Mouse (Mus musculus): ENCODE measurements around the gene Naa40. TPM values are rescaled to one million over a fixed set of nuclear protein-coding genes. Genes with fewer than 3 reads are reported as not detected.

Gene Naa40
- polyA plus RNA-seq, 1 experiment from 2014 or later = 90.4 TPM

DNA sequence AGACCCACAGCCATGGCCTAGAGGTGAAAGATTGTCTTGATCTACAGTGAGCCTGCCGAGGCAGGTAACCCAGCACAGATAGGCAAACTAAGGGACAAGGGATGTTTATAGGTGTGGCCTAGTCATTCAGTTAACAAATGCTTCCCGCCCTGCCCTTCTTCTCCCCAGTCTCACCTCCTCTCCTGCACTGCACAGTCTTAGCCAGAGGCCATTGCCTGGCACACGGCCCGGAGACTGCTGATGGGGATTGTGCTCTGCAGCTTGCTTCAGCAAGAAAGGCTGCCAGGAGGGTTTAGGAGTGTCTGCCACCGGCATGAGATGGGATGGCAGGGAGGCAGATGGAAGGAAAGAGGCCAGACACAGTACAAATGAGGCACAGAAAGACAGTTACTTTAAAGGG is 16.9 kb upstream of the Naa40 start:
- ATAC-seq (ENCODE audit: insufficient read depth, low FRiP score, low TSS enrichment) (no peak), DNase-seq (ENCODE audit: low spot score) (no peak)
- Histone ChIP-seq H3K4me2 (ENCODE audit: low read depth) (no peak overlapping the region), H3K9me3 (ENCODE audit: control insufficient read depth, low read length) (0 out of 2 replicates have a peak, but pooled peaks cover 2% of the 10 kb centered on the region), H3K27me3 (ENCODE audit: control insufficient read depth, insufficient read depth, low read length) (no peaks in the 10 kb centered on the region), H3K27ac (ENCODE audit: low read depth, low read length) (no peak overlapping the region), H3K9ac (ENCODE audit: low read length) (no peak overlapping the region), H3K36me3 (ENCODE audit: control insufficient read depth, insufficient read depth, low read length) (no peaks in the 10 kb centered on the region), H3K4me1 (ENCODE audit: control insufficient read depth, insufficient read depth, low read length) (no peaks in the 10 kb centered on the region), H3K4me3 (ENCODE audit: low read depth, low read length) (no peak overlapping the region)
- 84% methylated on average over 5 of the region's 5 CpGs for WGBS

DNA sequence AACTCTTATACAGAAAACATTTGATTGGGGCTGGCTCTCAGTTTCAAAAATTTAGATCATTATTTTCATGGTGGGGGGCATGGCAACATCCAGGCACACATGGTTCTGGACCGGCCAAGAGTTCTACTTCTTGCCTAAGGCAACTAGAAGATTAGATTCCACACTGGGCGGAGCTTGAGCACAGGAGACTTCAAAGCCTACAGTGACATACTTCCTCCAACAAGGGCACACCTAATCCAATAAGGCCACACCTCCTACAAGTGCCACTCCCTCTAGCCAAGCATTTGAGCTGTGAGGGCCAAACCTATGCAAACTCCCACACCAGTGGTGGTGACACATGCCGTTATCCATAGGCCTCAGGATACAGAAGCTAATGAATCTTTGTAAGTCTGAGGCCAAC is 5.0 kb upstream of the Naa40 start:
- WGBS = 87% methylated on average over 3 of the region's 3 CpGs
- no peak overlapping the region for H3K4me3 ChIP-seq (ENCODE audit: low read depth, low read length)
- H3K9ac ChIP-seq (ENCODE audit: low read length) = no peak overlapping the region
- DNase-seq (ENCODE audit: low spot score) = no peak
- H3K4me1 ChIP-seq (ENCODE audit: control insufficient read depth, insufficient read depth, low read length) = no peaks in the 10 kb centered on the region
- H3K27ac ChIP-seq (ENCODE audit: low read depth, low read length) = no peak overlapping the region
- no peak overlapping the region for H3K4me2 ChIP-seq (ENCODE audit: low read depth)
- H3K27me3 ChIP-seq (ENCODE audit: control insufficient read depth, insufficient read depth, low read length) = no peaks in the 10 kb centered on the region
- H3K9me3 ChIP-seq (ENCODE audit: control insufficient read depth, low read length) = no peaks in the 10 kb centered on the region
- no peak for ATAC-seq (ENCODE audit: insufficient read depth, low FRiP score, low TSS enrichment)
- no peaks in the 10 kb centered on the region for H3K36me3 ChIP-seq (ENCODE audit: control insufficient read depth, insufficient read depth, low read length)

DNA sequence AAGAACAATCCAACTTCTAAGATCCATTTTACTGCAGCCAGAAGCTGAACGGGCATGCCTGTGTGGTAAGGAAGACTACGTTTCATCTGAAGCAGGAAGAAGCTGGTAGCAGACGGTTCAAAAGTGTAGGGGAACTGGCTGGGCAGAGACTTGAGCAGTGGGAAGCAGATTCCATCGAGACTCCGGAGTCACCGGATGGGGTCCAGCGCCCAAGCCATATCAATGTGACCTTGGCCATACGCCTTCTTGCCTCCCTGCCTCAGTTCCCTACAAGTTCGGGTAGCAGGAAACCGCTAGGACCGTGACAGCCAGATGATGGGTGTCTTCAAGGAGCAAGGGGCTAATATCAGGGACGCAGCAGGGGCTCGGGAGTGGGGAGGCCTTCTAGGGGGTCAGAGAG is 692 bp downstream of the Naa40 start:
- DNase-seq (ENCODE audit: low spot score) = no peak
- Histone ChIP-seq H3K36me3 (ENCODE audit: control insufficient read depth, insufficient read depth, low read length) (no peaks in the 10 kb centered on the region), H3K4me1 (ENCODE audit: control insufficient read depth, insufficient read depth, low read length) (peaks cover 10% of the 10 kb centered on the region), H3K4me3 (ENCODE audit: low read depth, low read length) (peak overlapping the region; percentile 74), H3K9ac (ENCODE audit: low read length) (peak overlapping the region; percentile 75), H3K27ac (ENCODE audit: low read depth, low read length) (peak overlapping the region; percentile 79; the same call in 1 of the 2 replicates), H3K9me3 (ENCODE audit: control insufficient read depth, low read length) (no peaks in the 10 kb centered on the region), H3K4me2 (ENCODE audit: low read depth) (peak overlapping the region; percentile 99), H3K27me3 (ENCODE audit: control insufficient read depth, insufficient read depth, low read length) (no peaks in the 10 kb centered on the region)
- no peak for ATAC-seq (ENCODE audit: insufficient read depth, low FRiP score, low TSS enrichment)
- 4% methylated on average over 13 of the region's 13 CpGs for WGBS

DNA sequence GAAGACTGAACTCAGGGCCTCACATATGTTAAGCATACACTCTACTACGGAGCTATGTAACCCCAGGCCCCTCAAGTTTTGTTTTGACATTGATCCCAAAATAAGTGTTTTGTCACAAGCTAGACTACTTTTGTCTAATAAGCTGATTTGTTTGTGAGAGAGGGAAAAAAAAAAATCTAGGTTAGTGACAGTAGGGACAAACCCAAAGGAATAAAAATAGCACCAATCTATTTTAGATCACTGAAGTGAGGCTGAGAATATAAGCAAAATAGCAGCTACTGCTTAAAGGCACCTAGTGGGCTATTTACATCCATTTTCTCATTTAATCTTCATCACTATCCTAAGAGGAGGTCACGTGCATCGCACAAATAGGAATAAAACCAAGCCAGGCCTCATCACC is 1.4 kb downstream of the Naa40 start:
- peak overlapping the region; percentile 74; the same call in 1 of the 2 replicates for H3K4me3 ChIP-seq (ENCODE audit: low read depth, low read length)
- ATAC-seq (ENCODE audit: insufficient read depth, low FRiP score, low TSS enrichment) = no peak
- peak overlapping the region; percentile 99 for H3K4me2 ChIP-seq (ENCODE audit: low read depth)
- no peaks in the 10 kb centered on the region for H3K36me3 ChIP-seq (ENCODE audit: control insufficient read depth, insufficient read depth, low read length)
- H3K9me3 ChIP-seq (ENCODE audit: control insufficient read depth, low read length) = no peaks in the 10 kb centered on the region
- H3K27me3 ChIP-seq (ENCODE audit: control insufficient read depth, insufficient read depth, low read length) = no peaks in the 10 kb centered on the region
- 95% methylated on average over 3 of the region's 3 CpGs for WGBS
- no peak for DNase-seq (ENCODE audit: low spot score)
- H3K4me1 ChIP-seq (ENCODE audit: control insufficient read depth, insufficient read depth, low read length) = peaks cover 10% of the 10 kb centered on the region
- H3K27ac ChIP-seq (ENCODE audit: low read depth, low read length) = no peak overlapping the region
- H3K9ac ChIP-seq (ENCODE audit: low read length) = peak overlapping the region; percentile 75

DNA sequence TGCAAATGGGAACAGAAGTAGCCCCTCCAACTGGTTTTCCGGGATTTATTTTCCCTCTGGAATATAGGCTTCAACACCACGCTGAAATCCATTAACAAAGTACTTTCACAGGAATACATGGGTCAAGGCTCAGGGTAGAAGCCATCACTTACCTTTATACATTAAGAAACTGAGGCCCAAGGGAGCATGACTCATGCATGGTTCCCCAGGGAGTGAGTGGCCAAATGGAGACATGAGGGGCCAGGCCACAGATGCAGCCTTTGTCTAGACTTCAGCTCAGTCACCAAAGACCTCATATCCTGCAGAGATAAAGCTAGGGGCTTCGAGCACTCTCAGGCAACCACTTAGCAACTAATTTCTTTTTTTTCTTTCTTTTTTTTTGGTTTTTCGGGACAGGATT is 4.2 kb downstream of the Naa40 start:
- DNase-seq (ENCODE audit: low spot score) = no peak
- 91% methylated on average over 4 of the region's 4 CpGs for WGBS
- no peak overlapping the region for H3K27ac ChIP-seq (ENCODE audit: low read depth, low read length)
- no peaks in the 10 kb centered on the region for H3K9me3 ChIP-seq (ENCODE audit: control insufficient read depth, low read length)
- H3K4me3 ChIP-seq (ENCODE audit: low read depth, low read length) = no peak overlapping the region
- H3K9ac ChIP-seq (ENCODE audit: low read length) = no peak overlapping the region
- H3K4me1 ChIP-seq (ENCODE audit: control insufficient read depth, insufficient read depth, low read length) = peaks cover 10% of the 10 kb centered on the region
- no peaks in the 10 kb centered on the region for H3K27me3 ChIP-seq (ENCODE audit: control insufficient read depth, insufficient read depth, low read length)
- no peak for ATAC-seq (ENCODE audit: insufficient read depth, low FRiP score, low TSS enrichment)
- peaks cover 4% of the 10 kb centered on the region; the same call in 1 of the 2 replicates for H3K36me3 ChIP-seq (ENCODE audit: control insufficient read depth, insufficient read depth, low read length)
- no peak overlapping the region for H3K4me2 ChIP-seq (ENCODE audit: low read depth)

DNA sequence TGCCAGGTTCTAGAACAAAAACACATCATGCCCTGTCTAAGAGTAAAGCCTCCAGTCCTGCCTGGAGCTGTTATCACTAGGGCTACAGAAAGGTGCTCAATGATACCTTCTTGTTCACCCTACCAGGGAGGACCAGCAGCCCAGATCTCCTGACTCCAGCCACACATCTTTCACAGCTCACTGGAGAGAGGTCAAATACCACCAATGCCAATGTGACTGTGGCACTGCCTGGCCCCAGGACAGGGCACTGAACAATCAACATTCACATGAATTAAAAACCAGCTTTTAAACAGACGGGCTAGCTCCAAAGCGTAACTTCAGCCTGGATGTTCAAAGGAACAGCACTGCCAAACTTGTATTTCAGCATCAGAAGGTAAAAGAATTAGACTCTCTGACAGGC is 5.0 kb downstream of the Naa40 start:
- no peak for DNase-seq (ENCODE audit: low spot score)
- Histone ChIP-seq H3K27me3 (ENCODE audit: control insufficient read depth, insufficient read depth, low read length) (no peaks in the 10 kb centered on the region), H3K9ac (ENCODE audit: low read length) (no peak overlapping the region)

DNA sequence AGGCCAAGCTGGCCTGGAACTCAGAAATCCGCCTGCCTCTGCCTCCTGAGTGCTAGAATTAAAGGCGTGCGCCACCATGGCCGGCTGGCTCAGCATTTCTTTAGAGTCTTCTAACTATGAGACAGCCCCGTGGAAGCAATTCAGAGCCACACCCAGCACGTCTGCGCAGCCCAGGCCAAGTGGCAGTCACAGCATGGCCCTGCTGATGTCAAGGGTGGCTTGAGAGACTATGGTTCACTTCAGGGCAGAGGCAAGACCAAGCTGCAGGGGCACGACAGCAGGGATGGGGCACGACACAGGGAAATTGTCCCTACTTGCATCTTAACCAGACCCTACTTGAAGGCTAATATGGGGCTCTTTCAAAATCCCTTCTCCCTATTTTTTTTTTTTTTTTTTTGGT is 5.5 kb downstream of the Naa40 start:
- peaks cover 9% of the 10 kb centered on the region for H3K4me1 ChIP-seq (ENCODE audit: control insufficient read depth, insufficient read depth, low read length)
- no peaks in the 10 kb centered on the region for H3K9me3 ChIP-seq (ENCODE audit: control insufficient read depth, low read length)
- H3K27me3 ChIP-seq (ENCODE audit: control insufficient read depth, insufficient read depth, low read length) = no peaks in the 10 kb centered on the region
- DNase-seq (ENCODE audit: low spot score) = no peak
- no peak overlapping the region for H3K4me2 ChIP-seq (ENCODE audit: low read depth)
- no peak overlapping the region for H3K4me3 ChIP-seq (ENCODE audit: low read depth, low read length)
- ATAC-seq (ENCODE audit: insufficient read depth, low FRiP score, low TSS enrichment) = no peak
- no peak overlapping the region for H3K9ac ChIP-seq (ENCODE audit: low read length)
- WGBS = 92% methylated on average over 9 of the region's 9 CpGs
- H3K36me3 ChIP-seq (ENCODE audit: control insufficient read depth, insufficient read depth, low read length) = peaks cover 4% of the 10 kb centered on the region; the same call in 1 of the 2 replicates
- no peak overlapping the region for H3K27ac ChIP-seq (ENCODE audit: low read depth, low read length)

More for the DNA sequence above, 5.0 kb downstream of the Naa40 start:
- WGBS = 94% methylated on average over 2 of the region's 2 CpGs
- no peak for ATAC-seq (ENCODE audit: insufficient read depth, low FRiP score, low TSS enrichment)
- Histone ChIP-seq H3K4me3 (ENCODE audit: low read depth, low read length) (no peak overlapping the region), H3K36me3 (ENCODE audit: control insufficient read depth, insufficient read depth, low read length) (peaks cover 4% of the 10 kb centered on the region; the same call in 1 of the 2 replicates), H3K9me3 (ENCODE audit: control insufficient read depth, low read length) (no peaks in the 10 kb centered on the region), H3K4me1 (ENCODE audit: control insufficient read depth, insufficient read depth, low read length) (peaks cover 10% of the 10 kb centered on the region), H3K4me2 (ENCODE audit: low read depth) (no peak overlapping the region), H3K27ac (ENCODE audit: low read depth, low read length) (no peak overlapping the region)

DNA sequence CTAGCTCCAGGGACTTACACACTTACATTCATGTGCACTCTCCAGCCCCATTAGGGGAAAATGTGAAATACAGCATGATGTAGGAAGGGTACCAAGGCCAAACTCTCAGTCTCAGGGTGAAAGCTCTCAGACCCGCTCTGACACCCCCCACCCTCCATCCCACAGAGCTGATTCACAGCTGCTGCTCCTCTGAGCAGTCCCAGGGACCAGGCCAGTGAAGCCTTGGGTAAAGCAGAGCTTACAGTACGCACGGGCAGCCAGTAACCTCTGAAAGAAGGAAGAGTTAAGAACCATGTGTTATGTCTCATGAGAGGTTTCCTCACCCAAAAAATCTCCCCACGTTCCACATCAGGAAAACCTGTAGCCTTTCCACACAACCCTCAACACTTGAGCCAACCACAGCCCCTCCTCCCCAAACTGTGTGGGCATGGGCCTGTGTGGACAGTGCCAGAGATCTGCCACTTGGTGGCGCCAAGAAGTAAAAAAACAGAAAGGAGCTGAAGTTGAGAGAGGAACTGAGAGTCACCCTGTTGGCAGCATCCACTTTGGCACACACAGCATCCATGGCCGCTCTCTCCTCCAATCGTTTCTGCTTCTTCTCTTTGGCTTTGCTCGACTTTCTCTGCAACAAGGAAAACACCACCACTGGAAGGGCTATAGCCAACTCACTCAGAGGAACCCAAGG is 6.3 kb downstream of the Naa40 start:
- no peak overlapping the region for H3K27ac ChIP-seq (ENCODE audit: low read depth, low read length)
- 63% methylated on average over 8 of the region's 8 CpGs for WGBS
- no peak overlapping the region for H3K4me2 ChIP-seq (ENCODE audit: low read depth)
- H3K9ac ChIP-seq (ENCODE audit: low read length) = no peak overlapping the region
- H3K4me1 ChIP-seq (ENCODE audit: control insufficient read depth, insufficient read depth, low read length) = peaks cover 1% of the 10 kb centered on the region
- no peaks in the 10 kb centered on the region for H3K27me3 ChIP-seq (ENCODE audit: control insufficient read depth, insufficient read depth, low read length)
- ATAC-seq (ENCODE audit: insufficient read depth, low FRiP score, low TSS enrichment) (peak; percentile 76; the same call in 1 of the 2 replicates), DNase-seq (ENCODE audit: low spot score) (peak; percentile 77)
- H3K9me3 ChIP-seq (ENCODE audit: control insufficient read depth, low read length) = no peaks in the 10 kb centered on the region
- H3K4me3 ChIP-seq (ENCODE audit: low read depth, low read length) = no peak overlapping the region
- H3K36me3 ChIP-seq (ENCODE audit: control insufficient read depth, insufficient read depth, low read length) = peaks cover 10% of the 10 kb centered on the region; the same call in 1 of the 2 replicates

DNA sequence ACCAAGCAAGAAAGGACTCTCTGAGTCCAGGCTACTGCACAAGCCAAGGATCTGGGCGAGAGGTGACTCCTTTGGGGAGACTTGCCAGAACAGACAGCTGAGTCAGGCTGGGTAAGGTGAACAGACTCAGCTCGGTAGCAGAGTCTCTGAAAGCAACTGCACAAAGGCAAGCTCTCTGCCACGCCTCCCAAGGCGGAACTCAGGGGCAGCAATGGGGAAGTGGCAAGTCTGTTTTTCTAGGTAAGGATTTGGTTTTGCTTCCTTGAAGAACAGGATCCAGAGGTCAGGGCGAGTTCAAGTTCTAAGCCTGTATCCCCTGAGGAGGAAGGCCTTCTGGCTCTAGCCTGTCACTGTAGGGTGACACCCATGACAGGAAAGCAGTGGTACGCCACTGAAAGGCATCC is 14.5 kb downstream of the Naa40 start:
- no peak overlapping the region for H3K27ac ChIP-seq (ENCODE audit: low read depth, low read length)
- no peaks in the 10 kb centered on the region for H3K4me1 ChIP-seq (ENCODE audit: control insufficient read depth, insufficient read depth, low read length)
- H3K4me3 ChIP-seq (ENCODE audit: low read depth, low read length) = no peak overlapping the region
- no peak overlapping the region for H3K9ac ChIP-seq (ENCODE audit: low read length)
- DNase-seq (ENCODE audit: low spot score) (no peak), ATAC-seq (ENCODE audit: insufficient read depth, low FRiP score, low TSS enrichment) (no peak)
- WGBS = 86% methylated on average over 6 of the region's 6 CpGs
- H3K9me3 ChIP-seq (ENCODE audit: control insufficient read depth, low read length) = no peaks in the 10 kb centered on the region
- peaks cover 21% of the 10 kb centered on the region for H3K36me3 ChIP-seq (ENCODE audit: control insufficient read depth, insufficient read depth, low read length)
- H3K4me2 ChIP-seq (ENCODE audit: low read depth) = no peak overlapping the region
- H3K27me3 ChIP-seq (ENCODE audit: control insufficient read depth, insufficient read depth, low read length) = no peaks in the 10 kb centered on the region
